Mouse (Mus musculus) brain, embryonic 14.5 days (tissue): ENCODE measurements around the gene Muc2.

Experiments used
- CTCF ChIP-seq: fragments of 200-500 bp; IDR thresholded peaks from 2 replicates; pipeline ENCODE4 v1.5.1; 2012; ENCODE audit warnings: inconsistent platforms, mild to moderate bottlenecking, moderate library complexity, borderline replicate concordance; ENCODE audit not compliant: insufficient read depth, insufficient read length; ENCODE audit errors: extremely low read depth
- POLR2A ChIP-seq: fragments of 200-500 bp; IDR thresholded peaks from 2 replicates; pipeline ENCODE4 v1.6.1; 2012; ENCODE audit warnings: mild to moderate bottlenecking, inconsistent platforms, borderline replicate concordance; ENCODE audit not compliant: poor library complexity, insufficient read depth, insufficient read length, severe bottlenecking; ENCODE audit errors: extremely low read depth

- no peak for TF ChIP-seq POLR2A
- TF ChIP-seq CTCF = no peak
These were observed 82.0 kb downstream of the Muc2 start for GRCm38 (mm10) chr7:141772058-141772557.
